Mouse (Mus musculus) limb, embryonic 15.5 days (tissue): Measurements from ENCODE around the gene Gm5148. TPM values are rescaled to one million over a fixed set of nuclear protein-coding genes. Genes with fewer than 3 reads are reported as not detected.

Source experiments
- ATAC-seq: fragments of 200-750 bp; cut with Nextera tagmentation; 2 replicates; pipeline ENCODE4 v1.8.0; 2017; ENCODE audit warnings: low read depth, moderate TSS enrichment; ENCODE audit not compliant: insufficient number of reproducible peaks, low FRiP score, low TSS enrichment
- H3K27ac ChIP-seq: fragments of 300-500 bp; sonication (generic); 2 replicates; pipeline ENCODE4 v1.5.1; 2015; ENCODE audit warnings: moderate library complexity, mild to moderate bottlenecking, inconsistent platforms
- H3K27me3 ChIP-seq: fragments of 300-500 bp; sonication (generic); 2 replicates; pipeline ENCODE4 v1.6.1; 2015; ENCODE audit warnings: inconsistent platforms
- H3K36me3 ChIP-seq: fragments of 300-500 bp; sonication (generic); 2 replicates; pipeline ENCODE4 v1.6.1; 2015; ENCODE audit warnings: inconsistent platforms
- H3K4me1 ChIP-seq: fragments of 300-500 bp; sonication (generic); 2 replicates; pipeline ENCODE4 v1.6.1; 2015; ENCODE audit warnings: inconsistent platforms
- H3K4me2 ChIP-seq: fragments of 300-500 bp; sonication (generic); 2 replicates; pipeline ENCODE4 v1.6.1; 2015; ENCODE audit warnings: mild to moderate bottlenecking, inconsistent platforms
- H3K4me3 ChIP-seq: fragments of 300-500 bp; sonication (generic); 2 replicates; pipeline ENCODE4 v1.5.1; 2015; ENCODE audit warnings: mild to moderate bottlenecking, inconsistent platforms
- H3K9ac ChIP-seq: fragments of 300-500 bp; sonication (generic); 2 replicates; pipeline ENCODE4 v1.6.1; 2015; ENCODE audit warnings: inconsistent platforms
- H3K9me3 ChIP-seq: fragments of 300-500 bp; sonication (generic); 2 replicates; pipeline ENCODE4 v1.6.1; 2016; ENCODE audit warnings: inconsistent platforms
- WGBS: fragments of 180-500 bp; shearing (Covaris S2); methylation state at CpG from one replicate; pipeline ENCODE4 v1.1.7; 2015; 5-methylcytosine and 5-hydroxymethylcytosine counted together
- polyA plus RNA-seq: library from polyadenylated mRNA; unstranded; fragments of >200 nt; fragmentation: Nextera tagmentation; extraction: Ambion mirVana; gene quantifications from 2 replicates; pipeline ENCODE4 v1.2.1, GENCODE M21; 2015

Gm5148 gene
- polyA plus RNA-seq = 4.8 and 5.4 TPM in 2 replicates

- H3K9me3 ChIP-seq = no peaks in the 10 kb centered on the region
- H3K4me1 ChIP-seq = peaks cover 38% of the 10 kb centered on the region
- H3K27me3 ChIP-seq = no peaks in the 10 kb centered on the region
- peak within 1 kb of the TSS; percentile 70 for H3K4me2 ChIP-seq
- peak within 1 kb of the TSS; percentile 78 for H3K27ac ChIP-seq
- peak within 1 kb of the TSS; percentile 39 for H3K4me3 ChIP-seq
- WGBS = 4% methylated on average over 24 of the region's 24 CpGs
- H3K9ac ChIP-seq = peak within 1 kb of the TSS; percentile 23; the same call in 1 of the 2 replicates
- ATAC-seq = peak; percentile 53; the same call in 1 of the 2 replicates
- no peaks in the 10 kb centered on the region for H3K36me3 ChIP-seq
Measured at GRCm38 (mm10) chr3:37724171-37724804, at the start of gene Gm5148. Gene Gm5148 (minus strand): TSS chr3:37724490.

- ATAC-seq = no peak
- H3K27me3 ChIP-seq = no peaks in the 10 kb centered on the region
- H3K9me3 ChIP-seq = no peaks in the 10 kb centered on the region
- peaks cover 28% of the 10 kb centered on the region for H3K4me1 ChIP-seq
- no peaks in the 10 kb centered on the region for H3K36me3 ChIP-seq
- H3K4me3 ChIP-seq = no peak overlapping the region
- H3K4me2 ChIP-seq = no peak overlapping the region
- H3K9ac ChIP-seq = no peak overlapping the region
- H3K27ac ChIP-seq = no peak overlapping the region
Measured at GRCm38 (mm10) chr3:37770951-37771350, 46.7 kb upstream of the Gm5148 start.

GRCm38 (mm10) chr3:37769268-37769756 lies 45.0 kb upstream of the Gm5148 start:
- peak overlapping the region; percentile 7; the same call in 1 of the 2 replicates for H3K4me2 ChIP-seq
- H3K36me3 ChIP-seq = no peaks in the 10 kb centered on the region
- ATAC-seq = peak; percentile 87; the same call in 1 of the 2 replicates
- H3K9ac ChIP-seq = no peak overlapping the region
- 9% methylated on average over 5 of the region's 5 CpGs for WGBS
- H3K9me3 ChIP-seq = no peaks in the 10 kb centered on the region
- H3K27me3 ChIP-seq = no peaks in the 10 kb centered on the region
- no peak overlapping the region for H3K4me3 ChIP-seq
- H3K4me1 ChIP-seq = peaks cover 28% of the 10 kb centered on the region
- peak overlapping the region; percentile 73 for H3K27ac ChIP-seq

- Histone ChIP-seq H3K4me3 (no peak overlapping the region), H3K4me2 (no peak overlapping the region), H3K4me1 (peaks cover 25% of the 10 kb centered on the region), H3K9ac (no peak overlapping the region), H3K9me3 (no peaks in the 10 kb centered on the region), H3K27me3 (no peaks in the 10 kb centered on the region), H3K36me3 (no peaks in the 10 kb centered on the region), H3K27ac (no peak overlapping the region; the same call in 1 of the 2 replicates)
- 43% methylated on average over 12 of the region's 12 CpGs for WGBS
- ATAC-seq = no peak
Measured at GRCm38 (mm10) chr3:37767147-37768015, 43.1 kb upstream of the Gm5148 start.

- Histone ChIP-seq H3K36me3 (no peaks in the 10 kb centered on the region), H3K9ac (no peak overlapping the region), H3K4me1 (peaks cover 25% of the 10 kb centered on the region), H3K27me3 (no peaks in the 10 kb centered on the region), H3K9me3 (no peaks in the 10 kb centered on the region), H3K4me2 (no peak overlapping the region), H3K27ac (no peak overlapping the region), H3K4me3 (no peak overlapping the region)
- WGBS = 40% methylated on average over 4 of the region's 4 CpGs
- no peak for ATAC-seq
Measured at GRCm38 (mm10) chr3:37766628-37767027, 42.3 kb upstream of the Gm5148 start.

- WGBS = 66% methylated on average over 5 of the region's 5 CpGs
- no peak for ATAC-seq
- H3K4me1 ChIP-seq = peaks cover 25% of the 10 kb centered on the region
- H3K27ac ChIP-seq = no peak overlapping the region
- no peak overlapping the region for H3K4me2 ChIP-seq
- no peaks in the 10 kb centered on the region for H3K36me3 ChIP-seq
- H3K9ac ChIP-seq = no peak overlapping the region
- no peaks in the 10 kb centered on the region for H3K27me3 ChIP-seq
- H3K4me3 ChIP-seq = no peak overlapping the region
- no peaks in the 10 kb centered on the region for H3K9me3 ChIP-seq
Measured at GRCm38 (mm10) chr3:37765971-37766370, 41.7 kb upstream of the Gm5148 start.

- H3K27ac ChIP-seq = no peak overlapping the region
- no peak overlapping the region for H3K4me3 ChIP-seq
- no peaks in the 10 kb centered on the region for H3K27me3 ChIP-seq
- no peak overlapping the region for H3K9ac ChIP-seq
- H3K4me1 ChIP-seq = peaks cover 27% of the 10 kb centered on the region
- H3K4me2 ChIP-seq = no peak overlapping the region
- H3K36me3 ChIP-seq = no peaks in the 10 kb centered on the region
- ATAC-seq = no peak
- H3K9me3 ChIP-seq = no peaks in the 10 kb centered on the region
- WGBS = 88% methylated on average over 3 of the region's 3 CpGs
Measured at GRCm38 (mm10) chr3:37765275-37765674, 41.0 kb upstream of the Gm5148 start.

GRCm38 (mm10) chr3:37762303-37762702 lies 38.0 kb upstream of the Gm5148 start:
- Histone ChIP-seq H3K4me2 (no peak overlapping the region), H3K4me1 (peaks cover 14% of the 10 kb centered on the region), H3K36me3 (no peaks in the 10 kb centered on the region), H3K4me3 (no peak overlapping the region), H3K9ac (no peak overlapping the region), H3K9me3 (no peaks in the 10 kb centered on the region), H3K27ac (no peak overlapping the region), H3K27me3 (no peaks in the 10 kb centered on the region)
- whole genome bisulfite sequencing = 87% methylated on average over 3 of the region's 3 CpGs
- ATAC-seq = no peak

- Histone ChIP-seq H3K36me3 (no peaks in the 10 kb centered on the region), H3K27ac (no peak overlapping the region), H3K4me2 (no peak overlapping the region), H3K9me3 (no peaks in the 10 kb centered on the region), H3K4me3 (no peak overlapping the region), H3K4me1 (peaks cover 12% of the 10 kb centered on the region), H3K27me3 (no peaks in the 10 kb centered on the region), H3K9ac (no peak overlapping the region)
- ATAC-seq = no peak
- WGBS = 73% methylated on average over 5 of the region's 5 CpGs
Measured at GRCm38 (mm10) chr3:37761741-37762140, 37.5 kb upstream of the Gm5148 start.

GRCm38 (mm10) chr3:37760866-37761265 lies 36.6 kb upstream of the Gm5148 start:
- Histone ChIP-seq H3K27ac (no peak overlapping the region), H3K4me1 (peaks cover 12% of the 10 kb centered on the region), H3K9me3 (no peaks in the 10 kb centered on the region), H3K4me2 (no peak overlapping the region), H3K4me3 (no peak overlapping the region), H3K27me3 (no peaks in the 10 kb centered on the region), H3K36me3 (no peaks in the 10 kb centered on the region), H3K9ac (no peak overlapping the region)
- ATAC-seq = no peak
- WGBS = 61% methylated on average over 6 of the region's 6 CpGs

GRCm38 (mm10) chr3:37758611-37759322 lies 34.5 kb upstream of the Gm5148 start:
- H3K4me2 ChIP-seq = no peak overlapping the region
- H3K4me3 ChIP-seq = no peak overlapping the region
- no peak overlapping the region; the same call in 1 of the 2 replicates for H3K27ac ChIP-seq
- no peaks in the 10 kb centered on the region for H3K36me3 ChIP-seq
- H3K9me3 ChIP-seq = no peaks in the 10 kb centered on the region
- 42% methylated on average over 9 of the region's 9 CpGs for WGBS
- ATAC-seq = no peak
- no peak overlapping the region for H3K9ac ChIP-seq
- peaks cover 12% of the 10 kb centered on the region for H3K4me1 ChIP-seq
- H3K27me3 ChIP-seq = no peaks in the 10 kb centered on the region
